Mouse (Mus musculus) lung, postnatal 14 days (tissue): ENCODE measurements at regions not wholly inside any gene's neighbourhood (a gene's known extent, or its start where the extent isn't known, plus 50 kb on each side); places are given as distances from the start of the nearest gene placed in this dataset.

Experiments
- DNase-seq: peaks from one replicate; pipeline ENCODE4 v3.0.0; 2021

DNA sequence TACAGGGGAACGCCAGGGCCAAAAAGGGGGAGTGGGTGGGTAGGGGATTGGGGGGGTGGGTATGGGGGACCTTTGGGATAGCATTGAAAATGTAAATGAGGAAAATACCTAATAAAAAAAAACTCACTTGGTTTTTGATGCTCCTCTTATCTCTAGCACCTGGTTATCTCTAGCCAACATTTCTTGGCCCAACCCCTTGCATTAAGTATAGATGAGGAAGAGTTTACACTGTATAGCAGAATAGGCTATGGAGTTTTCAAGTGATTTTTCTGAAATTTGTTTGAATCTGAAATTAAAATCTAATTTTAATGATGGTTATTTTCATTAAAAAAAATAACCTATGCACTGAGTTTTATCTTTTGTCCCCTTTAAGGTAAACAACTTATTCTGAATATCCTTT, 68.8 kb upstream of the Il15 start:
- no peak for DNase-seq

- DNase-seq = no peak
Measured at GRCm38 (mm10) chr8:82469824-82470223, 66.8 kb upstream of the Il15 start.

DNA sequence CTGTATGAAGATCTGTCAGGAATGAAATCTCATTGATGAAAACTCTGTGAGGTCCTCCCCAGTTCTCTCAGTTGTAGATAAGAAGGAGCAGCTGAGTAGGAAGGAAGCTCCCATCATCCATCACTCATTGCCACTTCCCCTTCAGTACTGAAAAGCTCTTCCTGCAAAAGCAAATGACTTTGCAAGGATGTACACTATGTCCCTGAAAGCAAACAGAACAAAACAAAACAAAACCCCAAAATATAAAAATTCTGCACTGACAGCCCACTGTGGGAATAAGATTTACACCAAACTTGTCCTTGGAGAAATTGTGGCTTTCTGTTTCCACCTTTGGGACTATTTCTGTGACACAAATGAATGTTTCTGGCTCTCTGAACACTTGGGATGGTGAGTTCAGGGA, 59.8 kb upstream of the Il15 start:
- DNase-seq = no peak

DNA sequence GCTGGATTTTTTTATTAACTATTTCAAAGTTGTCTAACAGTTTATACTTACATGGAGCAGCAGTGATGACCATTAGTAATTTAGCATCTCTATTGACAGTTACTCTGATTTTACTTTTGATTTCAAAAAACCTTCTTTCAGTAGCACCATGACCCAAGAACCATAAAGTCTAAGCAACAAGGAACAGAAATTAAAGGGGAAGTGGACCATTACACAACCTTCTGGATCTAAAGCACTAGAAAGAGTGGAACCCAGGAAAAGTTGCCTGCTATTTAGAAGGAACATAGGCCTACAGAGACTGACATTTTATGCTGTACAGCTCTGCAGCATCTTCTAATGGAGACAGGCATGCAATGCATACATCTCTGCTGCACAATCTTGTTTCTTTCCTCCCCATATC, 56.0 kb upstream of the Il15 start:
- DNase-seq = no peak

- no peak for DNase-seq
Measured at GRCm38 (mm10) chr8:82454056-82454455, 51.0 kb upstream of the Il15 start.
